Mouse (Mus musculus): ENCODE data around the gene Hdac5. TPM values are rescaled to one million over a fixed set of nuclear protein-coding genes. Genes with fewer than 3 reads are reported as not detected.
A peak's percentile ranks its signal among the peaks of the same experiment; 100 is the strongest.

The Hdac5 gene
- total and polyA plus RNA-seq, 3 experiments: 9.1 to 29.3 TPM; not detected in 1

GRCm38 (mm10) chr11:102185677-102186076 is 44.3 kb downstream of the Hdac5 start:
- Histone ChIP-seq H3K36me3 (ENCODE audit: control insufficient read depth in 1 of 2, insufficient read depth in 2 of 2, low read length in 2 of 2) (peaks cover 15 to 41% of the 10 kb centered on the region in 2 experiments), H3K27ac (ENCODE audit: control insufficient read depth, low read depth, low read length) (peak overlapping the region; percentile 95), H3K27me3 (ENCODE audit: control insufficient read depth in 1 of 2, insufficient read depth in 2 of 2, low read length in 2 of 2) (no peaks in the 10 kb centered on the region), H3K9me3 (replicated peaks; ENCODE audit: insufficient read depth, low read length) (no peaks in the 10 kb centered on the region), H3K4me3 (ENCODE audit: control insufficient read depth in 1 of 2, insufficient read depth in 1 of 2, low read depth in 2 of 2, low read length in 2 of 2) (peak overlapping the region in 1 of 2 experiments; percentile 68; a peak in 2 of 4 replicates), H3K9ac (ENCODE audit: control insufficient read depth, low read depth, low read length, poor library complexity, severe bottlenecking) (peak overlapping the region; percentile 79), H3K4me1 (ENCODE audit: control insufficient read depth in 1 of 2, insufficient read depth in 2 of 2, low read length in 2 of 2) (peaks cover 2 to 20% of the 10 kb centered on the region in 2 experiments), H3K79me2 (ENCODE audit: control insufficient read depth, insufficient read depth, low read length, poor library complexity) (peaks cover 40% of the 10 kb centered on the region)
- peak; percentile 71 for DNase-seq (ENCODE audit: low read depth, low spot score)
- 0 out of 2 replicates have a peak, but pooled peaks have one; percentile 11 for TF ChIP-seq SIN3A (IDR thresholded peaks at IDR 0.05; ENCODE audit: low read length)
- TF ChIP-seq JUND (IDR thresholded peaks at IDR 0.05; ENCODE audit: low read depth, low read length): no peak
- peak; percentile 37; the same call in 1 of the 2 replicates for TF ChIP-seq ZMIZ1 (IDR thresholded peaks at IDR 0.05; ENCODE audit: low read depth, low read length)
- peak; percentile 61; the same call in 1 of the 2 replicates for TF ChIP-seq ETS1 (IDR thresholded peaks at IDR 0.05; ENCODE audit: low read depth, low read length)
- peak; percentile 30; the same call in 1 of the 2 replicates for TF ChIP-seq GATA1 (IDR thresholded peaks at IDR 0.05; ENCODE audit: low read depth, low read length)
- TF ChIP-seq UBTF (IDR thresholded peaks at IDR 0.05; ENCODE audit: borderline replicate concordance, insufficient read depth, low read depth, low read length): no peak
- no peak for TF ChIP-seq NRF1 (IDR thresholded peaks at IDR 0.05; ENCODE audit: insufficient read depth, low read depth, low read length, poor library complexity, severe bottlenecking)
- no peak for TF ChIP-seq RCOR1 (IDR thresholded peaks at IDR 0.05; ENCODE audit: low read depth, low read length)
- no peak for TF ChIP-seq ELF1 (IDR thresholded peaks at IDR 0.05; ENCODE audit: low read depth, low read length)
- TF ChIP-seq ZC3H11A (IDR thresholded peaks at IDR 0.05; ENCODE audit: low read depth, low read length): no peak
- no peak for TF ChIP-seq SMC3 (IDR thresholded peaks at IDR 0.05; ENCODE audit: low read depth, low read length)

DNA sequence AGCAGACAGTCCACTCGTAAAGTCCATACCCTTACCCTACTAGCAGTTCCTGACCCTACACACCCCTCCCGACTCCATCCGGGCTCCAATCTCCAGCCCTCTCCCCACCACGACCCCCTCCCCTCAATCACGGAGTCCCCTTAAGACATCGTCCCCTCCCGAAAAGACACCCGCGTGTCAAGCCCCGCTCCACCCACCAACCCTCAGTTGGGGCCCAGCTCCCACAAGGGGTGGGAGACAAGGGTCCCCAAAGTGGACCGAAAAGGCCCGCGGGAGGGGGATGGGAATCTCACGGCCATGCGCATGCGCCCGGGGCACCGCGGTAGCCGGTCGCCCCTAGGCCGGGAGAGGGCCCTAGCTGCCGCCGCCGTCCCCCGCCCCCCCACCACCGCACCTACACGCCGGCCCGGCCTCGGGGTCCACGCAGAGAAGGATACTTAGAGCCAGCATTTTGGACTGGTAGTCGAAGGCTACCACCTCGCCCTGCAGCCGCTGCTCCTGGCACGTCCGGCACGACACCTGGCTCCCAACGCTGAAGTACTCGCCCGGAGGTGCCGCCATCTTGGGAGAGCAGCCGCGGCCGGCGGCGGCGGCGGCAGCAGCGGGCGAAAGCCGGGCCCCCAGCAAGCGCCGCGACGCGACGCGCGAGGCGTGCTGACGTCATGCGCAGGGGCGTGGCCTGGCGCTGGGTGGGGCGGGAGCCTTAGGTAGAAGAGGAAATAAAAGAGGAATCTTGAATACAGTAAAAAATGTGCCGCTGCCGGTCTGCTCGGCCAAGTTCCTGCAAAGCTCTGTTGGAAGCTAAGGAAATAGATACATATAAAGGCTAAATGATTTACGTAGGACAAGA is 45.1 kb downstream of the Hdac5 start, which contains the start of gene Lsm12:
Gene Lsm12 (minus strand): TSS at position 651 of the 850 bp plus-strand sequence.
- DNase-seq (ENCODE audit: low read depth, low spot score): peak; percentile 99
- H3K9me3 ChIP-seq (replicated peaks; ENCODE audit: insufficient read depth, low read length): no peaks in the 10 kb centered on the region
- peak within 1 kb of the TSS; percentile 95 for H3K27ac ChIP-seq (ENCODE audit: control insufficient read depth, low read depth, low read length)
- no peaks in the 10 kb centered on the region for H3K27me3 ChIP-seq (ENCODE audit: control insufficient read depth in 1 of 2, insufficient read depth in 2 of 2, low read length in 2 of 2)
- H3K79me2 ChIP-seq (ENCODE audit: control insufficient read depth, insufficient read depth, low read length, poor library complexity): peaks cover 40% of the 10 kb centered on the region
- H3K4me3 ChIP-seq (ENCODE audit: control insufficient read depth in 1 of 2, insufficient read depth in 1 of 2, low read depth in 2 of 2, low read length in 2 of 2): peak within 1 kb of the TSS; percentile 82 to 90
- H3K36me3 ChIP-seq (ENCODE audit: control insufficient read depth in 1 of 2, insufficient read depth in 2 of 2, low read length in 2 of 2): peaks cover 21 to 41% of the 10 kb centered on the region in 2 experiments
- H3K9ac ChIP-seq (ENCODE audit: control insufficient read depth, low read depth, low read length, poor library complexity, severe bottlenecking): peak within 1 kb of the TSS; percentile 96
- H3K4me1 ChIP-seq (ENCODE audit: control insufficient read depth in 1 of 2, insufficient read depth in 2 of 2, low read length in 2 of 2): peaks cover 2 to 20% of the 10 kb centered on the region in 2 experiments
- TF ChIP-seq USF2 (IDR thresholded peaks at IDR 0.05; ENCODE audit: borderline replicate concordance in 1 of 2, insufficient read depth in 1 of 2, low read depth in 1 of 2, low read length in 2 of 2) (no peak), SIN3A (IDR thresholded peaks at IDR 0.05; ENCODE audit: low read length) (peak; percentile 13), CHD1 (IDR thresholded peaks at IDR 0.05; ENCODE audit: low read depth, low read length) (peak; percentile 75; the same call in 1 of the 2 replicates), TBP (IDR thresholded peaks at IDR 0.05; ENCODE audit: low read depth, low read length) (peak; percentile 95), POLR2AphosphoS2 (IDR thresholded peaks at IDR 0.05; ENCODE audit: low read length) (peak; percentile 95), MAFK (IDR thresholded peaks at IDR 0.05; ENCODE audit: borderline replicate concordance, low read depth, low read length) (no peak), GATA1 (IDR thresholded peaks at IDR 0.05; ENCODE audit: low read depth, low read length) (no peak), CHD2 (IDR thresholded peaks at IDR 0.05; ENCODE audit: low read length) (no peak), TAL1 (IDR thresholded peaks at IDR 0.05; ENCODE audit: low read length) (no peak), HCFC1 (IDR thresholded peaks at IDR 0.05; ENCODE audit: low read depth, low read length) (peak; percentile 76), MEF2A (IDR thresholded peaks at IDR 0.05; ENCODE audit: extremely low read depth, insufficient replicate concordance, low read depth, low read length, poor library complexity, severe bottlenecking) (0 out of 2 replicates have a peak, but pooled peaks have one; percentile 24), MXI1 (IDR thresholded peaks at IDR 0.05; ENCODE audit: low read depth, low read length) (peak; percentile 27; the same call in 1 of the 2 replicates), UBTF (IDR thresholded peaks at IDR 0.05; ENCODE audit: borderline replicate concordance, insufficient read depth, low read depth, low read length) (no peak), NELFE (IDR thresholded peaks at IDR 0.05; ENCODE audit: low read depth, low read length) (peak; percentile 96), ZMIZ1 (IDR thresholded peaks at IDR 0.05; ENCODE audit: low read depth, low read length) (peak; percentile 88), USF1 (IDR thresholded peaks at IDR 0.05; ENCODE audit: low read depth, low read length) (no peak), MAZ (IDR thresholded peaks at IDR 0.05; ENCODE audit: low read depth, low read length) (peak; percentile 57; the same call in 1 of the 2 replicates), TCF12 (IDR thresholded peaks at IDR 0.05; ENCODE audit: low read depth, low read length) (peak; percentile 58), BHLHE40 (IDR thresholded peaks at IDR 0.05; ENCODE audit: borderline replicate concordance, low read depth, low read length) (0 out of 2 replicates have a peak, but pooled peaks have one; percentile 19), SMC3 (IDR thresholded peaks at IDR 0.05; ENCODE audit: low read depth, low read length) (no peak), MAX (IDR thresholded peaks at IDR 0.05; ENCODE audit: low read length) (no peak; the same call in 1 of the 2 replicates), NRF1 (IDR thresholded peaks at IDR 0.05; ENCODE audit: insufficient read depth, low read depth, low read length, poor library complexity, severe bottlenecking) (peak; percentile 80)
